Mouse (Mus musculus): Measurements from ENCODE around the gene Ttc30a2.

Gene Ttc30a2

GRCm38 (mm10) chr2:75929786-75930444 is 48.1 kb downstream of the Ttc30a2 start:
- DNase-seq (ENCODE audit: low spot score in 2 of 2) = no peak

DNA sequence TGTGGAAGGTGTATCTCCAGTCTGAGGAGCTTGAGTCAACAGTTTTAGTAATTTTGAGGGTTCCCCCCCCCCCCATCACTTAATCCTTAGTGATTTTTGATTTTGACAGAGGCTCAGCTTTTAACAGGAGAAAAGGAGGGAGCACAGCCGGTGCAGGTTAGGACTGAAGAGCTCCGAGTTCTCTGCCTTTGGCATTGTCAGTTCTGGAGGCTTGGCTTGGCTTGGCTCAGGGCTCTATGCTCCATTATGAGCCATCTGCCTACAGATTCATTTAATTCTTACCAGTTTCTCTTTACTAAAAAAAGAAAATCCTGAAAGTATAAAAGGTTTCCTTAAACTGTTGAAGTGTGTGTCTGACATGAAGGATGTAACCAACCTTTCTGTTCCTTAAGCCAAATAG is 48.8 kb downstream of the Ttc30a2 start:
- DNase-seq (ENCODE audit: low spot score in 2 of 2) = no peak

- no peak for DNase-seq (ENCODE audit: low spot score in 2 of 2)
Measured at GRCm38 (mm10) chr2:75928011-75928410, 50.0 kb downstream of the Ttc30a2 start.

GRCm38 (mm10) chr2:75926061-75926460 is 51.9 kb downstream of the Ttc30a2 start:
- no peak for DNase-seq (ENCODE audit: low spot score in 2 of 2)
